Mouse (Mus musculus): ENCODE measurements around the gene Fem1b. TPM values are rescaled to one million over a fixed set of nuclear protein-coding genes. Genes with fewer than 3 reads are reported as not detected.

The Fem1b gene
- polyA plus RNA-seq, 1 experiment from 2014 or later = 49.0 TPM

GRCm38 (mm10) chr9:62763478-62763877 is 48.3 kb downstream of the Fem1b start:
- Histone ChIP-seq H3K9ac (replicated peaks) (no peak overlapping the region), H3K27me3 (no peaks in the 10 kb centered on the region), H3K27ac (replicated peaks) (no peak overlapping the region), H3K4me1 (peaks cover 10% of the 10 kb centered on the region), H3K36me3 (no peaks in the 10 kb centered on the region), H3K9me3 (no peaks in the 10 kb centered on the region), H3K4me3 (0 out of 2 replicates have a peak overlapping the region, but pooled peaks have one; percentile 11), H3K4me2 (replicated peaks) (peak overlapping the region; percentile 29)
- 10% methylated on average over 13 of the region's 13 CpGs for WGBS
- peak; percentile 66; the same call in 1 of the 2 replicates for ATAC-seq (replicated peaks)

DNA sequence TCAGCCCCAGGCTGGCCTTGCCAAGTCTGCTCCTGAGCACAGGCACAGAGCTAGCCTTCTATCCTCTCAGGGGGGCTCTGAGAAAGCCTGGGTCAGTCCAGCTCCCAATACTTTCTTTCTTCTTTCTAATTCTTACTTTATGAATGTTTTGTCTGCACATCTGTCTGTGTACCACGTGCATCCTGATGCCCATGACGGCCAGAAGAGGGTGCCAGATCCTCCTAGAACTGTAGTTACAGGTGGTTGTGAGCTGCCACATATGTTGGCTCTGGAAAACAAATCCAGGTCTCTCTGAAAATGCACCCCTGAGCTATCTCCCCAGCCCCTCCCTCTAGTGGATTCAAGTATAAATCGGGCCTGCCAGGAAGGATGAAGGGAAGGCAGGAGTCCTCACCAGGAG is 52.1 kb downstream of the Fem1b start:
- Histone ChIP-seq H3K9ac (replicated peaks) (no peak overlapping the region), H3K4me3 (no peak overlapping the region), H3K27me3 (no peaks in the 10 kb centered on the region), H3K4me2 (replicated peaks) (no peak overlapping the region), H3K36me3 (no peaks in the 10 kb centered on the region), H3K9me3 (no peaks in the 10 kb centered on the region), H3K4me1 (no peaks in the 10 kb centered on the region), H3K27ac (replicated peaks) (no peak overlapping the region)
- no peak for ATAC-seq (replicated peaks)
- WGBS = 55% methylated on average over 3 of the region's 3 CpGs

- Histone ChIP-seq H3K36me3 (no peaks in the 10 kb centered on the region), H3K9me3 (no peaks in the 10 kb centered on the region), H3K4me2 (replicated peaks) (no peak overlapping the region), H3K27ac (replicated peaks) (no peak overlapping the region), H3K27me3 (no peaks in the 10 kb centered on the region), H3K4me3 (no peak overlapping the region), H3K9ac (replicated peaks) (no peak overlapping the region), H3K4me1 (no peaks in the 10 kb centered on the region)
- ATAC-seq (replicated peaks) = no peak
- WGBS = 54% methylated on average over 4 of the region's 4 CpGs
Measured at GRCm38 (mm10) chr9:62758288-62758687, 53.4 kb downstream of the Fem1b start.

DNA sequence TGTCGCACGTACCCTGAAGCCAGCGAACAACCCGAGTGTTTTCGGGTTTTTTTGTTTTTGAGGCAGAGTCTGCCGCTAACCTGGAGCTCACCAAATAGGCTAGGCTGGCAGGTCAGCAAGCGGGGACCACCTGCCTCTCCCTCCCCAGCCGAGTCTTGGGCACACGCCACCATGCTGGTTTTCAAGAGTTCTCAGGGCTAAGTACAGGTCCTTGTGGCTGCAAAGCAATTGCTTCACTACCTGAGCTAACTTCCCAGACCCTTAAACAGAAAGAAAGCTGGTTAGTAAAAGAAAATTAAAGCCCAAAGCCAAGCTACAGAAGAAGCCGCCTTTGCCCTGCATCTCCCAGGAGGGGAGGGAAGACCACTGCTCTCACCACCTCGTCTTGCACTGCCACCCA is 61.4 kb downstream of the Fem1b start:
- Histone ChIP-seq H3K36me3 (no peaks in the 10 kb centered on the region), H3K27me3 (no peaks in the 10 kb centered on the region), H3K4me2 (replicated peaks) (no peak overlapping the region), H3K4me1 (no peaks in the 10 kb centered on the region), H3K9ac (replicated peaks) (no peak overlapping the region), H3K27ac (replicated peaks) (no peak overlapping the region), H3K4me3 (no peak overlapping the region), H3K9me3 (no peaks in the 10 kb centered on the region)
- WGBS = 86% methylated on average over 11 of the region's 11 CpGs
- ATAC-seq (replicated peaks) = no peak

- Histone ChIP-seq H3K4me1 (no peaks in the 10 kb centered on the region), H3K9ac (replicated peaks) (no peak overlapping the region), H3K36me3 (no peaks in the 10 kb centered on the region), H3K27me3 (no peaks in the 10 kb centered on the region), H3K4me3 (no peak overlapping the region), H3K9me3 (no peaks in the 10 kb centered on the region), H3K4me2 (replicated peaks) (no peak overlapping the region), H3K27ac (replicated peaks) (no peak overlapping the region)
- 75% methylated on average over 6 of the region's 6 CpGs for WGBS
- no peak for ATAC-seq (replicated peaks)
Measured at GRCm38 (mm10) chr9:62749666-62750065, 62.1 kb downstream of the Fem1b start.

DNA sequence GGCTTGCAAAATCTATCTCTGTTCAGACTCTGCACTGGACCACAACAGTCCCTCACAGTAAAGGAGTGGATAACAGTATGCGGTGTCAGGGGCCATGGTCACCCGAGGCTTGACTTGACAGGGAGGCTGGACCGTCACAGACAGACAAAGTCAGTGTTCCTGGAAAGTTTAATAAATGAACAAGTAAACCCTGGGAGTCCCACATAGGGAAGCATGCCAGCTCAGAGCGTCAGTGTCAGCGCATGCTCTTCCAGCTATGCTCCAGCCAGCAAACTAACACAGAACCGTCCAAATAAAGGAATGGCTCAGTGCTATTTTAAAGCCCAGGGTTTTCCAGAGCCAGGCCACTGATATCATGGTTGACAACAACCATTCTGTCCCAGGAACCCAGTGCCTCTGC is 65.1 kb downstream of the Fem1b start:
- Histone ChIP-seq H3K27me3 (no peaks in the 10 kb centered on the region), H3K4me2 (replicated peaks) (no peak overlapping the region), H3K9me3 (no peaks in the 10 kb centered on the region), H3K27ac (replicated peaks) (no peak overlapping the region), H3K36me3 (no peaks in the 10 kb centered on the region), H3K4me3 (no peak overlapping the region), H3K4me1 (no peaks in the 10 kb centered on the region), H3K9ac (replicated peaks) (no peak overlapping the region)
- 87% methylated on average over 6 of the region's 6 CpGs for WGBS
- ATAC-seq (replicated peaks) = no peak

DNA sequence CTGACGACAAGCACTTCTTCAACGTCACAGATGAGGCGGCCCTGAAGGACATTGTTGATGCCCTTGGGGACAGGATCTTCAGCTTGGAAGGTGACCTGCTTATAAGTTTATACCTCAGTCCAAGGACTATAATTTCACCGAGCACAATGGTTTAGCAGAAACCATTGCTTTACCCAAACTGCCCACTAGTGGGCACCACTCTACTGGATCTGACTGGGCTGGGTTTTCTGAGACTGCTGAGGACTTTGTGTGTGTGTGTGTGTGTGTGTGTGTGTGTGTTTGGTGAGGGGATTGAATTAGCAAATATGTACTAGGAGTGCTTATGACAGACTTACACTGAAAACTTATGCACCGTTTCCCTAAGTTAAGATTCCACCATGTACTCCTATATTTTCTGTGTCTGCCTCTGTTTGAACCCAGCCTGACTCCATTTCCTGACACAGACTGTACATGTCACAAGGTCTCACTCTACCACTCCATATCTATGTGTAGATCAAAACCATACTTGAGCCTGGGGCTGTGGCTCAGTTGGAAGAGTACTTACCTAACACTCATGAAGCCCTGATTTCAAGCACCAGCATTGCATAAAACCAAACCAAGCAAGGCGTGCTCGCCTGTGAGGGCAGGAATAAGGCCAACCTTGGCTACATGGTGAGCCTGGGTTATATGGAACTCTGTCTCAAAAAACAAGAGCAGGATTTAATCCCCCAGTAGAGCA is 67.0 kb downstream of the Fem1b start:
- H3K4me1 ChIP-seq = no peaks in the 10 kb centered on the region
- H3K9ac ChIP-seq (replicated peaks) = no peak overlapping the region
- H3K9me3 ChIP-seq = no peaks in the 10 kb centered on the region
- no peak overlapping the region for H3K4me3 ChIP-seq
- H3K4me2 ChIP-seq (replicated peaks) = no peak overlapping the region
- no peak overlapping the region for H3K27ac ChIP-seq (replicated peaks)
- H3K36me3 ChIP-seq = no peaks in the 10 kb centered on the region
- H3K27me3 ChIP-seq = no peaks in the 10 kb centered on the region
- no peak for ATAC-seq (replicated peaks)
- WGBS = 58% methylated on average over 7 of the region's 7 CpGs

Other genes with a start within 250 kb of the Fem1b start
- 0.86 and 0.90 TPM in 2 replicates for gene Itga11, start 134.1 kb downstream of the Fem1b start, polyA plus RNA-seq (2015; fragmentation: Nextera tagmentation; extraction: Ambion mirVana)
- gene Cln6, start 26.9 kb upstream of the Fem1b start, polyA plus RNA-seq (2015; fragmentation: Nextera tagmentation; extraction: Ambion mirVana) = 5.4 and 5.9 TPM in 2 replicates
- gene Calml4, start 46.1 kb upstream of the Fem1b start, polyA plus RNA-seq (2015; fragmentation: Nextera tagmentation; extraction: Ambion mirVana) = 6.3 and 12.5 TPM in 2 replicates
- 58.7 and 65.3 TPM in 2 replicates for gene Pias1, start 176.0 kb upstream of the Fem1b start, polyA plus RNA-seq (2015; fragmentation: Nextera tagmentation; extraction: Ambion mirVana)

Data from forebrain, embryonic 15.5 days (tissue).